Mouse (Mus musculus) hindbrain, embryonic 11.5 days (tissue): Measurements from ENCODE around the gene Nsd1. TPM values are rescaled to one million over a fixed set of nuclear protein-coding genes. Genes with fewer than 3 reads are reported as not detected.

Experiments used
- ATAC-seq: fragments of 200-750 bp; cut with Nextera tagmentation; 2 replicates; pipeline ENCODE4 v1.8.0; 2017; ENCODE audit warnings: mild to moderate bottlenecking, moderate TSS enrichment, moderate library complexity; ENCODE audit not compliant: low FRiP score
- DNase-seq: peaks from one replicate; pipeline ENCODE4 v3.0.0-alpha.2; 2015; ENCODE audit warnings: low spot score
- H3K27ac ChIP-seq: fragments of 300-500 bp; sonication (generic); 2 replicates; pipeline ENCODE4 v1.5.1; 2014; ENCODE audit warnings: mild to moderate bottlenecking, low read depth, low read length
- H3K27me3 ChIP-seq: fragments of 300-500 bp; sonication (generic); 2 replicates; pipeline ENCODE4 v1.6.1; 2014; ENCODE audit warnings: mild to moderate bottlenecking, low read length, moderate library complexity, mixed read lengths; ENCODE audit not compliant: control insufficient read depth, insufficient read depth
- H3K36me3 ChIP-seq: fragments of 300-500 bp; sonication (generic); 2 replicates; pipeline ENCODE4 v1.6.1; 2014; ENCODE audit warnings: mild to moderate bottlenecking, low read length, moderate library complexity, mixed read lengths; ENCODE audit not compliant: control insufficient read depth, insufficient read depth
- H3K4me1 ChIP-seq: fragments of 300-500 bp; sonication (generic); replicated peaks from 2 replicates; pipeline ENCODE4 v1.6.1; 2014; ENCODE audit warnings: low read length, mixed read lengths; ENCODE audit not compliant: control insufficient read depth, insufficient read depth
- H3K4me2 ChIP-seq: fragments of 300-500 bp; sonication (generic); replicated peaks from 2 replicates; pipeline ENCODE4 v1.6.1; 2014; ENCODE audit warnings: mild to moderate bottlenecking, low read depth, low read length
- H3K4me3 ChIP-seq: fragments of 300-500 bp; sonication (generic); 2 replicates; pipeline ENCODE4 v1.5.1; 2014; ENCODE audit warnings: low read depth, low read length
- H3K9ac ChIP-seq: fragments of 300-500 bp; sonication (generic); 2 replicates; pipeline ENCODE4 v1.6.1; 2014; ENCODE audit warnings: low read depth, low read length
- H3K9me3 ChIP-seq: fragments of 300-500 bp; sonication (generic); 2 replicates; pipeline ENCODE4 v1.6.1; 2016; ENCODE audit warnings: low read length; ENCODE audit not compliant: control insufficient read depth
- WGBS: fragments of 180-500 bp; shearing (Covaris S2); extraction: QIAGEN DNeasy Blood & Tissue Kit; methylation state at CpG from one replicate; pipeline ENCODE4 v1.1.7; 2014; 5-methylcytosine and 5-hydroxymethylcytosine counted together
- polyA plus RNA-seq: library from polyadenylated mRNA; unstranded; fragments of >200 nt; fragmentation: Nextera tagmentation; extraction: Ambion mirVana; gene quantifications from 2 replicates; pipeline ENCODE4 v1.2.1, GENCODE M21; 2014

The Nsd1 gene
- polyA plus RNA-seq, 1 experiment from 2014 or later: 108 TPM

DNA sequence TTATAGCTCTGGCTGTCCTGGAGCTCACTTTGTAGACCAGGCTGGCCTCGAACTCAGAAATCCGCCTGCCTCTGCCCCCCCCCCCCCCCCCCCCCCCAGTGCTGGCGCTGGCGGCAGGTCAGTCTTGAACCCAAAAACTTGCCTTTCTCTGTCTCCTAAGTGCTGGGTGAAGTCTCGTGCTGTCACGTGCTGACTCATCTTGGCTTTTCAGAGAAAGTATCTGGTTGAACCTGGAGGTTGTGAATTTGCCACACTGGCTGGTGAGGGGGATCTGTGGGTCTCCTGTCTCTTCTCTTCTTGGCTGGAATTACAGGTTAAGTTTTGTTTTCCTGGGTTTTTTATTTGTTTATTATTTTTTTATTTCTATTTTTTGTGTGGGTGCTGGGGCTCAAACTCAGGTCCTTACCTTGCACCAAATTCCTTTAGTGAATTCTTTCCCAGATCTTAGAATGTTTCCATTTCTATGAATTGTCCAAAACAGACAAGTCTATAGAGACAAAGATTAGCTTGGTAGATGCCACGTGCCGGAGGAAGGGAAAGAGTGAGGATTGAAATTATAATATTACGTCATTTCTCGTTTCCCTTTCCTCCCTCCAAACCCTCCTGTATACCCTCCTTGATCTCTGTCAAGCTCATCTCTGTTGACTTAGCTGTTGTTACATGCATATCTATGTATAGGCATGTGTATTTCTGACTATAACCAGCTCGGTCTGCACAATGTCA, 4.8 kb upstream of the Nsd1 start:
- H3K27me3 ChIP-seq: no peaks in the 10 kb centered on the region
- no peak overlapping the region for H3K4me2 ChIP-seq
- no peaks in the 10 kb centered on the region for H3K9me3 ChIP-seq
- no peak overlapping the region for H3K27ac ChIP-seq
- WGBS: 89% methylated on average over 9 of the region's 11 CpGs
- H3K36me3 ChIP-seq: no peaks in the 10 kb centered on the region
- H3K4me1 ChIP-seq: no peaks in the 10 kb centered on the region
- ATAC-seq (no peak), DNase-seq (no peak)
- no peak overlapping the region for H3K4me3 ChIP-seq
- H3K9ac ChIP-seq: no peak overlapping the region

DNA sequence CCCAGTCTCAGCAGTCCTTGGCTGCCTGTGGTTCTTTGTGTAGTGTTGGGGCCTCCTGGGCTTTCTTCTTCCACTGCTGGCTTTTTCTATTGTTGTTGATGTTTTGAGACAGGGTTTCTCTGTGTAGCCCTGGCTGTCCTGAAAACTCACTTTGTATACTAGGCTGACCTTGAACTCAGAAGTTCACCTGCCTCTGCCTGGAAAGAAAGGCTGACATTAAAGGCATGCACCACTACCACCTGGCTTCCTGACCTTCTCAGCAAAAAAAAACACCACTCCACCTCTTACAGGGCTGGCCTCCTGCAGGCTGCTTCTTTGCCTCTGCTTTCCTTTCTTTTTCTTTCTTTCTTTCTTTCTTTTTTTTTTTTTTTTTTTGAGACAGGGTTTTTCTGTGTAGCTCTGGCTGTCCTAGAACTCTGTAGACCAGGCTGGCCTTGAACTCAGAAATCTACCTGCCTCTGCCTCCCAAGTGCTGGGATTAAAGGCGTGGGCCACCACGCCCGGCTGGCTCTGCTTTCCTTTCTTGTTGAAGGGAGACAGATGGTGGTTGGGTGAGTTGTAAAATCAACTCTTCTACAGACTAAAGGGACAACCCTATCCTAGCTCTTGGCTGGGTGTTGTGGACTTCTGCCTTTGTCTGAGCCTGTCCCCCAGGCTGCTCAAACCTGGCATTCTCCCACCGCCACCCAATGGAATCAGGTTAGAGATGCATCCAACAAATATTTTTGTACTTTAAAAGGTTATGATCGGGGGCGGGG, 4.0 kb upstream of the Nsd1 start:
- no peaks in the 10 kb centered on the region for H3K9me3 ChIP-seq
- no peak overlapping the region for H3K4me3 ChIP-seq
- no peaks in the 10 kb centered on the region for H3K36me3 ChIP-seq
- H3K4me1 ChIP-seq: 0 out of 2 replicates have a peak, but pooled peaks cover 2% of the 10 kb centered on the region
- 85% methylated on average over 6 of the region's 6 CpGs for WGBS
- DNase-seq (no peak), ATAC-seq (no peak)
- no peak overlapping the region for H3K4me2 ChIP-seq
- H3K9ac ChIP-seq: no peak overlapping the region
- H3K27ac ChIP-seq: no peak overlapping the region
- no peaks in the 10 kb centered on the region for H3K27me3 ChIP-seq

DNA sequence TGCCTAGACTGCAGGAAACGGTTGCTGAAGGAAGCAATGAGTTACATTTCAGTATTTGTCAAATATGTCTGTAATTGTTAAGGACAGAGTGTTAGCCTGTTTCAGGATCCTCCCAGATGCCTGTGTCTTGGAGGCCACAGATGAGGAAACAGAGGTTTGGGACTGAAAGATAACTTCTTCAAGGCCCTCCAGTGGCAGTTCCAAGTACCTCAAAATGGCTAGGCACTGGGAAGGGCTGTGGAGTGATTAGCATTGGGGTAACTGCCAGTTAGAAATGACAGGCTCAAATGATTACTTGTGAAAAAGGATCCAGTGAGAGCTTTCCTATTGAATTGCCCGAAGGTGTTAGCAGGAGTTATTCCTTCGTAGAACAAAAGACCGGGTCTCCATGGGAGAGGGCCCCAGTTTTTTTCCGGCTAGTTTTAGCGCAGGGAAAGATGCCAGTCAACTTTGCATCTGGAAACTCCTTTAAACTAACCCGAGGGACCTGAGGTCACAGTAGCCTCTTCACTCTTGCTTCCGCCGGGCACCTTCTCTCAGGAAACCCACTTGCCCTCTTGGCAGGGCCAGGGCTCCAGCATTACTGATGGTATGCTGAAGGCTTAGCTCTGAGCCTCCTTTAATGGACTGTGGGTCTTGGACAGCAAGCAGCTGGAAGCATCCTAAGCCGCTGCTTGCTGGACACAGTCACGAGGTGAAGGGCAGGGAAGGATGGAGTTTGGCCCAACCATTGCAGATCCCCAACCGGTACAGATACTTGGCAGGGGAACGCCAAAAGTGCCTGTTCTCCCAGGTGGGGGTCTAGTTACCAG, 539 bp upstream of the Nsd1 start:
- Histone ChIP-seq H3K4me1 (peaks cover 8% of the 10 kb centered on the region), H3K4me2 (no peak overlapping the region), H3K4me3 (no peak overlapping the region), H3K9ac (no peak overlapping the region), H3K27me3 (no peaks in the 10 kb centered on the region), H3K36me3 (no peaks in the 10 kb centered on the region), H3K9me3 (no peaks in the 10 kb centered on the region), H3K27ac (no peak overlapping the region)
- no peak for ATAC-seq
- WGBS: 69% methylated on average over 13 of the region's 13 CpGs
- peak; percentile 12 for DNase-seq

DNA sequence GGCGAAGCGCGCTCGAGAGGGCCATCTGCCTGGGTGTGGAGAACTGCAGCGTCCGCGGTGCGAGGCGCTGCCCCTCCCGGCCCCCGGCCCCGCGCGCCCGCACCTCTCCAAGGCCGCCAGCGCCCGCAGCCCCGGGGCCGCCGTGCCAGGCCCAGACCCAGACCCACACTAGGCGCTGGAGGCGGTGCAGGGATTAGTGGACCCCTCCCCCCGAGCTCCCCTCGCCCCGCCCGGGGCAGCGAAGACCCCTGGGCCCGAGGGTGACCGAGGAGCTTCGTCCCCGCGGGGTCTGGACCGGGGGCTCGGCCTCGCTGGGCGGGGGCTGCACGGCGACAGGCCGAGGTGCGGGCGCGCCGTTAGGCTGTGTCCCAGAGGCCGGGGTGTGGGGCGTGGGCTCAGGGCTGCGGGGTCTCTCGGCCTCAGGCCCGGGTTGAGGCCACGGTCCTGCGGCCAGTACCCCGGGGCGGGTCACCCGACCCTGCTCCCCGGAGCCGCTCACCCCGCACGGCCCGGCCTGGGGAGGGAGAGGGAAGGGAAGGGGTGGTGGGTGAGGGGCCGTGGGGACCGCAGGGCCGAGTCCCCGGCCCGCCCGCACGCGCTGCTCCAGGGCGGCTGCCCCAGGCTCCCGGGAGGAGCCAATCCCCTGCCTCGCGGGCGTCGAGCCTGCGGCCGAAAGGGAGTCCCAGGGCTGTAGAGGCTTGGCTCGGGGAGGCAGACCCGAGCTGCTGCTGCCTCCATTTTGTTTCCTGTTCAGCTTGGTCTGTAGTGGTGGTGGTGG, 800 bp downstream of the Nsd1 start:
- Histone ChIP-seq H3K9ac (peak overlapping the region; percentile 96), H3K4me3 (peak overlapping the region; percentile 83), H3K36me3 (no peaks in the 10 kb centered on the region), H3K4me2 (peak overlapping the region; percentile 88), H3K4me1 (peaks cover 8% of the 10 kb centered on the region), H3K27me3 (no peaks in the 10 kb centered on the region), H3K9me3 (no peaks in the 10 kb centered on the region), H3K27ac (peak overlapping the region; percentile 99)
- DNase-seq (peak; percentile 81), ATAC-seq (peak; percentile 66)
- under 1% methylated on average over 43 of the region's 77 CpGs for WGBS

DNA sequence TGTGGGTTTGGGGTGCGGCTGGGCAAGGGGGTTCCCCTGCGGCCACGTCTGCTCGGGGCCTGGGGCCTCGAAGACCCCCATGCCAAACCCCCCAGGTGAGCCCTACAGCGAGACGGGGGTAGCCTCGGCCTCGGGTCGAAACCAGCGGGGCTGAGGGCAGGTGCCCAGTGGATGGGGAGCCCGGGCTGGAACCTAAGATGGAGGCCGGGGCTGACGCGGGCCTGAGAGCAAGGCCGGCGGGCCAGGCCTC, 1.3 kb downstream of the Nsd1 start:
- H3K4me2 ChIP-seq: peak overlapping the region; percentile 88
- 2% methylated on average over 15 of the region's 17 CpGs for WGBS
- peak overlapping the region; percentile 96 for H3K9ac ChIP-seq
- ATAC-seq (peak; percentile 76), DNase-seq (no peak)
- peak overlapping the region; percentile 99 for H3K27ac ChIP-seq
- H3K36me3 ChIP-seq: no peaks in the 10 kb centered on the region
- H3K9me3 ChIP-seq: no peaks in the 10 kb centered on the region
- peaks cover 8% of the 10 kb centered on the region for H3K4me1 ChIP-seq
- no peaks in the 10 kb centered on the region for H3K27me3 ChIP-seq
- H3K4me3 ChIP-seq: peak overlapping the region; percentile 83

DNA sequence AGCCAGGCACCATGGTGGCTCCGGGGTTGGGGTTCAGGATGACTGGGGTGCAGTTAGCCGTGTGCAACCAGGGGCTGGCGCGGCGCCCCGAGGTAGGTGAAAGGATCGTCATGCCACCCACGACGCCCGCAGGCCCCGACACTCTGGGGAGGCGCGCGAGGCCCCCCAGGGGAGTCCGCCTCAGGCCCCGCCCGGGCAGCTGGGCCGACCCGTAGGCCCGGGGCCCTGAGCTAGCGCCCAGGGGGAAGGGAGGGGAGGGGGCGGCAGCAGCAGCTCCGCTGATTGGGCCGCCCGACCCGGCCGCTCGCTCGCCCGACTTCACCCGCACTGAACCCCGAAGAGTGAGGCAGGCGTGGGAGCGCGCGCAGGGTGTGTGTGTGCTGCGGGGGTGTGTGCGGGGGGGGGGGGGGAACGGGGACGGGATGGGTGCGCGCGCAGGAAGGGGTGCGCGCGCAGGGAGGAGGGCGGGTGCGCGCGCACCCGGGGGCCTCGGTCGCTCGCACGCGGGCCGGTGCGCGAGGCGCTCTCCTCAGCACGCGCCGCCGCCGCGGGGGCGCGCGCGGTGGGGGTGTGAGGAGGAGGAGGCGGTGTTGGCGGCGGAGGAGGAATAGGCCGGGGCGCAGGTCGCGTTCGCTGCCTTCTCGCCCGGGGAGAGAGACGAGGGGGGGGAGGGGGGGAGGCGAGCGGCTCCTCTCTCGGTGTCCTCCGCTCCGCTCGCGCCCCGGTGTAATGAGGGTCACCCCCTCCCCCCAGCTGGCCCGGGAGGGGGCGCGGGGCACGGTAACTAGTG, 1.8 kb downstream of the Nsd1 start:
- peak overlapping the region; percentile 83 for H3K4me3 ChIP-seq
- WGBS: 0% methylated on average over 20 of the region's 93 CpGs
- H3K36me3 ChIP-seq: 0 out of 2 replicates have a peak, but pooled peaks cover 4% of the 10 kb centered on the region
- peak overlapping the region; percentile 88 for H3K4me2 ChIP-seq
- H3K9ac ChIP-seq: peak overlapping the region; percentile 96
- H3K27me3 ChIP-seq: no peaks in the 10 kb centered on the region
- H3K9me3 ChIP-seq: no peaks in the 10 kb centered on the region
- ATAC-seq (peak; percentile 82), DNase-seq (peak; percentile 96)
- peak overlapping the region; percentile 99 for H3K27ac ChIP-seq
- peaks cover 8% of the 10 kb centered on the region for H3K4me1 ChIP-seq

DNA sequence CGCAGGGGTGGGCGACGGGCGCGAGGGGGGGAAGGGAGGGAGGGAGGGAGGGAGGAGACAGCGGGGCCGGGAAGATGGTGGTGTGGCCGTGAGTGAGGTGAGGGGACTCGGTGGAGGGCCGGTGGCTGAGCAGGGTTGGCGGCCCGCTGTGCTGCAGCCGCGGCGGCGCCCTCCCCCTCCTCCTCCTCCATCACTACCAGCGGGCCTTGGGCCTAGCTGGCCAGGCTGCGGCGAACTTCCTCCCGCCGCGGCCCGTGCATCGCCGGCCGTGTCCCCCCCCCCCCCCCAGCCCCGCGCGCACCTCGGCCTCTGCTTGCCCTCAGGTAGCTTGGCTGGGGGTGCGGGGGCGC, 2.4 kb downstream of the Nsd1 start:
- Histone ChIP-seq H3K27me3 (no peaks in the 10 kb centered on the region), H3K4me1 (peaks cover 8% of the 10 kb centered on the region), H3K4me3 (peak overlapping the region; percentile 83), H3K9me3 (no peaks in the 10 kb centered on the region), H3K9ac (peak overlapping the region; percentile 96), H3K4me2 (peak overlapping the region; percentile 88), H3K27ac (peak overlapping the region; percentile 99), H3K36me3 (0 out of 2 replicates have a peak, but pooled peaks cover 4% of the 10 kb centered on the region)
- ATAC-seq (peak; percentile 64), DNase-seq (no peak)
- WGBS: 0% methylated on average over 7 of the region's 32 CpGs
